Mouse (Mus musculus): ENCODE measurements at regions not wholly inside any gene's neighbourhood (a gene's known extent, or its start where the extent isn't known, plus 50 kb on each side); places are given as distances from the start of the nearest gene placed in this dataset.

- peak; percentile 20 to 25 for DNase-seq (ENCODE audit: low spot score in 2 of 2)
These were observed 538.5 kb upstream of the Klf4 start for GRCm38 (mm10) chr4:56070664-56071334.

DNA sequence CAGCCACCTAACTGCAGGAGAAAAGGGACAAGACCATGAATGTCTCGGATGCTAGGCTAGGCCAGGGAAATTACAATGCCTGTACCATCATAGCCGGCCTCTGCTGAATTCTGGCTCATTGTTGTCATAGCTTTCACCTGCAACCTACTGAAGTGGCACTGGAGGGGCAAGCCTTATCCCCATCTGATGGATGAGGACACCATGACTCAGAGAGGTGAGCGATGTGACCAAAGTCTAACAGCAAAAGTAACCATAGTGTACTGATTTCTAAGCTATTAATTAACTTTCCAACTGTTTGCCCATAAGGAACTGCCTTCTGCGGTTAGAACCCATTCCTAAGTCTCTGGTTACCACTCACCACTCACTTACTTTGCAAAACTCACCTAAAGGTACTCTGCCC is 536.6 kb upstream of the Klf4 start:
- no peak for DNase-seq (ENCODE audit: low spot score in 2 of 2)

DNA sequence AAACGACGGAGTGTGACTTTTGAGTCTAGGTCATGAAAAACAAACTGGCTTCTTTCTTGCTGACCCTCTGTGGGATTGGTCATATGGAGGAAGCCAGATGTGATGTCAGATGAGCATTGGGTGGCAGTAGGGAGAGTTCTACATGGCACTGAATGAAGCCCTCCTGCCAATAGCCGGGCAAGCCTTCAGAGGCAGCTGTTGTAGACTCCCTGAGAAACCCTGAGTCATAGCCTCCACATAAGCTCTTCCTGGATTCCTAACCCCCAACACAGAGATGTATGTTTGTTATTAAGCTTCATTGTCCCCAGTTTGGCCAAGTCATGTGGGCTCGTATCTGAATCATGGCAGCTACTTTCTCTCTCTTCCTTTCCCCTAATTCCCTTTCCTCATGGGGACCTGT is 532.4 kb upstream of the Klf4 start:
- DNase-seq (ENCODE audit: low spot score in 2 of 2) = no peak

DNA sequence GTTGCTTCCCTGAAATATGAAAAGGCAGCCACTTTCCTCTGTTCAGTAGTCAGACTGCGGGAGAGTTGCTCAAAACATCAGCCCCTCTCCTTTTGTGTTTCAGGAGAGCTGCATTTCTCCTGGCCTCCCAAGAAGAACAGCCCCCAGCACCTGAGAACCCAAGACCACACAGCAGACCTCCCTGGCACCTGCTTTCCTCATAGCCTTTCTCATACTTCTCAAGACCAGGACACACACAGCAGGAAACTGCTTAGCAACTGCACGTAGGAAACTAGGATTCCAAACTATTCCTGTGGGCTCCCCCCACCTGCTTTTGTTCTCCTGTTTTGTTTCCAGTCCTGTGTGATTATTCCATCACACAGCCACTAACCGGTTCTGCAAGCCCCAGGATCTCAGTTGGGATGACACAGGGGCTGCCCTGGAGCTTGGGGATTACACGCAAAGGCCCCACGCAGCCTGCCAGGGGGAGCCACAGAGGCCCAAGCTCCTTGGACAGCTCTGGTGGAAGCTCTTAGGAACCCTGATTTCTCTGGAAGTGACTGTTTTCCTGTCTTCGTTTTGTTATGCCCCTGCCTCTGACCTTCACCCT is 519.6 kb upstream of the Klf4 start:
- no peak for DNase-seq (ENCODE audit: low spot score in 2 of 2)

- no peak for DNase-seq (ENCODE audit: low spot score in 2 of 2)
These were observed 507.1 kb upstream of the Klf4 start for GRCm38 (mm10) chr4:56039327-56039726.

GRCm38 (mm10) chr4:56036334-56036733 is 504.1 kb upstream of the Klf4 start:
- no peak for DNase-seq (ENCODE audit: low spot score in 2 of 2)

DNA sequence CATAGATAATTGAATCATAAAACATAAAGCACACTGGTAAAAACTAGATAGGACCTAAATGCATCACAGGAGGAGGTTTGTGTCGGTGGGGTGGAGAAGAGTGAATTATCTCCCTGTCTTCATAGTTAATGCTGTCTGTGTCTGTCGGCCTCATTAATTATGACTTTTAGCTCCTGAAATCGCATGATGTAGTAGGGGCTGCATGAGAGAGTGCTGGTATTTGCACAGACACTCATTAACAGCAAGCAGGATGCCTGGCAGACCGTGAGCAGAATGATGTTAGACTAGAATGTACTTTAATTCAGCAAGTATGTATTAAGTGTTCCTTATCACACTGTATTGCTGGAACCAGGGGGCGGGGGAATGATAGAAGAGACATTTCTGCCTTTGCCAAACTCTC is 503.3 kb upstream of the Klf4 start:
- no peak for DNase-seq (ENCODE audit: low spot score in 2 of 2)

GRCm38 (mm10) chr4:56028441-56028840 is 496.2 kb upstream of the Klf4 start:
- DNase-seq (ENCODE audit: low spot score in 2 of 2) = no peak

- DNase-seq (ENCODE audit: low spot score in 2 of 2) = no peak
These were observed 495.0 kb upstream of the Klf4 start for GRCm38 (mm10) chr4:56027258-56027657.

GRCm38 (mm10) chr4:56024478-56024877 is 492.2 kb upstream of the Klf4 start:
- DNase-seq (ENCODE audit: low spot score in 2 of 2) = no peak

DNA sequence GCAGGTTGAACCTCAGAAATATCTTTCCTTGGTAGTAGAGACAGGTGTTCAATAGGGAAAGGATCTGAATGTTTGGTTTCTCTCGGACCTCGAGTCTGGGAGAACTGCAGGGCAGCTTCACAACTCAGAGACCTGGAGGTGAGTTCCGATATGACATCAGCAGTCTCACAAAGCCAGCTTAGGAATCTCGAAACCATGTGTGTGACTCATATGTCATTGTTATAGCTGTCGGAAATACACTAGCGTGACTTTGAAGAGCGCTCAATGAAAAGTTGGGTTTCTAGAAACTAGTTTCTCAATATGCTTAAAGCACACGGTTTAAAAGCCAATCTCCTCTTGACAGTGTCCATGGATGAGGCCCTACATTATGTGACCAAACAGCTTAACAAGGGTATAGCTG is 485.9 kb upstream of the Klf4 start:
- DNase-seq (ENCODE audit: low spot score in 2 of 2) = no peak

- DNase-seq (ENCODE audit: low spot score in 2 of 2) = no peak
These were observed 483.2 kb upstream of the Klf4 start for GRCm38 (mm10) chr4:56015481-56015880.

DNA sequence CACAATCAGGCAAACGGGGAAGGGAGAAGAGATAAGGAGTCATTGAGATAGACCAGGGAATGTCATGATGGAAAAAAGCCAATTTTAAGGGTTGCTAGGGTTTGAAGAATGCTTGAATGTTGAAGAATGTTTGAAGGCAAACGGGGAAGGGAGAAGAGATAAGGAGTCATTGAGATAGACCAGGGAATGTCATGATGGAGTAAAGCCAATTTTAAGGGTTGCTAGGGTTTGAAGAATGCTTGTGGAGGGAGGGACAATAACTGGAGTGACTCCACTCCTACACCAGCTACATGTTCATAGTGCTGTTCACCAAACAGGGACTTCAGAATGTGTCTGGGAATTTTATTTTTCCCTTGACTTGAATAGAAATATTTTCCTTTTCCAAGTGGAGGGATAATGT is 476.0 kb upstream of the Klf4 start:
- DNase-seq (ENCODE audit: low spot score in 2 of 2) = no peak

DNA sequence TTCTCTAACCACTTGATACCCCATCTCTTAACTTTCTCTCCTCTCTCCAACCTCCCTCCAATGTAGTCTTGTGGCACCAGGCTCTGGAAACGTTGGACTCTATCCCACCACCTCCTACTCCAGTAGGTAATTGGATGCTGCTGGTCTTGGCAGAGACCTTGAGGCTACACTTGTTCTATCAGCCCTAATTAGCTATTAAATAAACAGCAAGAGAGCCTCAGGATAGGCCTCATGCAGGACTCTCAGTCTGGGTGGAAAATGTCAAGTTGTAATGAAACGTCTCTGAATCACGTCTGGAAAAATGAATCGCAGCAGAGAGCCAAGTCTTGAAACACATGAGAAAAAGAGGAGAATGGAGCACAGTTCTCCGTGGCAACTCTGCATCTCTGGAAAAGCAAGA is 472.0 kb upstream of the Klf4 start:
- no peak for DNase-seq (ENCODE audit: low spot score in 2 of 2)

DNA sequence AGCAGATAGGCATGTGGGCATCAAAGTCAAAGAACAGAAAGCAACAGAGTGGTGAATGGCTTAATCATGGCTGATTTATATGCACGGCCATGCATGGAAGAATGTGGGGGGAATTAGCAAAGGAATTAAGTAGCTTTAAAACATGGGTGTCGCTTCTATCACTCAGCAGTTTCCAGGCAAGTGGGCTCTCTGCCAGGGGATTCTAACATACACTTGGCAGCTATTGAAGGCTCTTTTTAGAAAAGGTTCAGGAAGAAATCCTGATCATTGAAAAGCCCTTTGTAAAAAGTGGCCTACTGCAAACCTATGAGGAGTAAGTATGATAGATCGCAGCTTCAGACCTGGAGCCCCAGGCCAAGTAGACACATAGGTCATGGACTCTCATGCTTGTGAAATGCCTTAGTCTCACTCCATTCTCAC is 469.1 kb upstream of the Klf4 start:
- no peak for DNase-seq (ENCODE audit: low spot score in 2 of 2)

DNA sequence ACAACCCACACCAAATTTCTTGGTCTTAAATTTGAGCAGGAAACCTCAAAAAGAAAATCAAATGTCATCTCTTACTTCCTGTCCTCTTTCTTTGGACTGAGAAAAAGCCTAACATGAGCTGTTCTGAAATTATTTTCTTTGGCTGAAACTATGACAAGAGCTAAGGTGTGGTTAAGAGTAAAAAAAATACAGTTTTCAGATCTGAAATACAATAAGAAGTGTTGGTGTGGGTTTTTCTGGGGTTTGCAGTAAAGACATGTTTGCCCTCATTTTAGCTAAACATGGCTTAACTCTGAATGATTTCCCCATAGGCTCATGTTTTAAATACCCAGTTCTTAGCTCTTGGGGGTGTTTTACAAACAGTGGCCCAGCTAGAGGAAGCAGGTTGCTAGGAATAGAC is 451.8 kb upstream of the Klf4 start:
- DNase-seq (ENCODE audit: low spot score in 2 of 2) = no peak

GRCm38 (mm10) chr4:55978539-55978938 is 446.3 kb upstream of the Klf4 start:
- no peak for DNase-seq (ENCODE audit: low spot score in 2 of 2)

DNA sequence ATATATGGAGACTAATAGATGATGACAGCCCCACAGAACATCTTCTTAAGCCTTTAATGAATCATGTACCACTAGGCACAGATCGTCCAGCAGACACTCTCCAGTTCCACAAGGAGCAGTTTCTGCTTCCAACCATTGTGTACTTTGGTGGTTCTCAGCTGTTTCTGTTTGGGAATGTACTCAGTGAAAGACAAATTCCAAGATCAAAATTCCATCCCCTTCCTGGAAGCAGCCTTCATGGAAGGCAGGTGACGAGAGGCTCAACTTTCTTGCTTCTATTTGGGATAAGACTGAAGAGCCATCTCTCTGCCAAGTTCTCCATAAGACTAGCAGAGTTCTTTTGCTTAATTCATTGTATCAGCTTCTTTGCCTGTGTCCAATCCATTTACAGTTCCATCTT is 444.0 kb upstream of the Klf4 start:
- no peak for DNase-seq (ENCODE audit: low spot score in 2 of 2)

GRCm38 (mm10) chr4:55973706-55974105 is 441.4 kb upstream of the Klf4 start:
- no peak for DNase-seq (ENCODE audit: low spot score in 2 of 2)

- DNase-seq (ENCODE audit: low spot score in 2 of 2) = peak; percentile 10 to 41
These were observed 440.1 kb upstream of the Klf4 start for GRCm38 (mm10) chr4:55972235-55972819.

- DNase-seq (ENCODE audit: low spot score in 2 of 2) = no peak
These were observed 427.8 kb upstream of the Klf4 start for GRCm38 (mm10) chr4:55960063-55960462.

DNA sequence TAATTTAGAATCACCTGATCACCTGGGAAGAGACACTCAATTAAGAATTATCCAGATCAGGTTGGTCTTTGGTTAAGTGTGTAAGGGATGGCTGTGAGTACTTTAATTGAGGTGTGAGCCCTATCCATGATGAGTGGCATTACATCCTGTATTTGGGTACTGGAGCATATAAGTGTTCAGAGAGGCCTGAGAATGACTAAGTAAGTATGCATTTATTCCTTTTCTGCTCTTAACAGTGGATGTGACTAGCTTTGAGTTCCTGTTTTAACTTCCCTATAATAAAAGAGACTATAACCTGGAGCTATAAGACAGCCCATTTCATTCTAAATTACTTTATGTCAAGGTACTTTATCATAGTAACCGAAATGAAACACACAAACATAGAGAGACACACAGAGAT is 421.4 kb upstream of the Klf4 start:
- no peak for DNase-seq (ENCODE audit: low spot score in 2 of 2)

DNA sequence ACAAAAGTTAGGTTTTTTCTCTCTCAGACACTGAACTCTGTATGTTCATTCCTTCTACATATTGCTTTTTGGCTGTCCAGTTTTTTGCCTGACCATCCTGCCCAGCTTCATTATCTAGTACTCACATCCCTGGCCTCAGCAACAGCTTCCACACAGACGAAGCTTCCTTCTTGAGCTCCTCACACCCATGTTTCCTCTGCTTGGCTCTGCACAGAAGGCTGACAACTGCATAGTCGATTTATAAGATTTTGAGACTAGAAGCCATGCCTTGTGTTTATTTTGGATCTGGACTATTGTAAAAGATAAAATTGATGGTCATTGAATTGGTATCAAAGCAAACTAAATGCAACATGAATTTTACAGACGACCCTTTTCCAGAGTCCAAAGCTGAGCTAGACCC is 420.0 kb upstream of the Klf4 start:
- no peak for DNase-seq (ENCODE audit: low spot score in 2 of 2)

- peak in 1 of 2 experiments; percentile 15 for DNase-seq (ENCODE audit: low spot score in 2 of 2)
These were observed 409.2 kb upstream of the Klf4 start for GRCm38 (mm10) chr4:55941423-55941822.

All from frontal cortex, postnatal 36 days (tissue).